Mouse (Mus musculus) intestine, embryonic 15.5 days (tissue): ENCODE measurements around the gene Ndufa7. TPM values are rescaled to one million over a fixed set of nuclear protein-coding genes. Genes with fewer than 3 reads are reported as not detected.
"Not testable (repeated sequence)": the region's sequence is repeated elsewhere in the genome, so short reads cannot be mapped to it uniquely, and the experiment has no call there.

ENCODE experiments used
- ATAC-seq: fragments of 200-750 bp; cut with Nextera tagmentation; 2 replicates; pipeline ENCODE4 v1.8.0; 2017; ENCODE audit warnings: moderate TSS enrichment, moderate library complexity
- H3K27ac ChIP-seq: fragments of 300-500 bp; sonication (generic); 2 replicates; pipeline ENCODE4 v1.5.1; 2015; ENCODE audit warnings: mild to moderate bottlenecking, inconsistent platforms
- H3K27me3 ChIP-seq: fragments of 300-500 bp; sonication (generic); replicated peaks from 2 replicates; pipeline ENCODE4 v1.6.1; 2015; ENCODE audit warnings: inconsistent platforms
- H3K36me3 ChIP-seq: fragments of 300-500 bp; sonication (generic); 2 replicates; pipeline ENCODE4 v1.6.1; 2015; ENCODE audit warnings: inconsistent platforms
- H3K4me1 ChIP-seq: fragments of 300-500 bp; sonication (generic); replicated peaks from 2 replicates; pipeline ENCODE4 v1.6.1; 2015; ENCODE audit warnings: inconsistent platforms
- H3K4me2 ChIP-seq: fragments of 300-500 bp; sonication (generic); replicated peaks from 2 replicates; pipeline ENCODE4 v1.6.1; 2015; ENCODE audit warnings: mild to moderate bottlenecking, inconsistent platforms
- H3K4me3 ChIP-seq: fragments of 300-500 bp; sonication (generic); replicated peaks from 2 replicates; pipeline ENCODE4 v1.5.1; 2015; ENCODE audit warnings: inconsistent platforms
- H3K9ac ChIP-seq: fragments of 300-500 bp; sonication (generic); 2 replicates; pipeline ENCODE4 v1.6.1; 2015; ENCODE audit warnings: inconsistent platforms
- H3K9me3 ChIP-seq: fragments of 300-500 bp; sonication (generic); 2 replicates; pipeline ENCODE4 v1.6.1; 2016; ENCODE audit warnings: inconsistent platforms
- WGBS: fragments of 180-500 bp; shearing (Covaris S2); methylation state at CpG from one replicate; pipeline ENCODE4 v1.1.7; 2015; 5-methylcytosine and 5-hydroxymethylcytosine counted together
- polyA plus RNA-seq: library from polyadenylated mRNA; unstranded; fragments of >200 nt; fragmentation: Nextera tagmentation; extraction: Ambion mirVana; gene quantifications from 2 replicates; pipeline ENCODE4 v1.2.1, GENCODE M21; 2015

Ndufa7 gene
- polyA plus RNA-seq, 1 experiment from 2014 or later = 492 TPM

GRCm38 (mm10) chr17:33842966-33843795, 18.8 kb downstream of the Ndufa7 start, which contains the start of gene Cd320:
Cd320 (plus strand) TSS chr17:33843091.
- 0 out of 2 replicates have a peak within 1 kb of the TSS, but pooled peaks have one; percentile 27 for H3K27ac ChIP-seq
- peak; percentile 96 for ATAC-seq
- WGBS = under 1% methylated on average over 45 of the region's 45 CpGs

GRCm38 (mm10) chr17:33844196-33844595, 19.8 kb downstream of the Ndufa7 start:
- Histone ChIP-seq H3K4me1 (peaks cover 5% of the 10 kb centered on the region; the same call in 1 of the 2 replicates), H3K27ac (no peak overlapping the region), H3K27me3 (no peaks in the 10 kb centered on the region), H3K36me3 (0 out of 2 replicates have a peak, but pooled peaks cover 3% of the 10 kb centered on the region), H3K9me3 (no peaks in the 10 kb centered on the region), H3K4me3 (no peak overlapping the region), H3K9ac (no peak overlapping the region), H3K4me2 (0 out of 2 replicates have a peak overlapping the region, but pooled peaks have one; percentile 89)
- no peak for ATAC-seq
- 64% methylated on average over 1 of the region's 1 CpGs for WGBS

More at GRCm38 (mm10) chr17:33842966-33843795, 18.8 kb downstream of the Ndufa7 start, which contains the start of gene Cd320:
- peaks cover 7% of the 10 kb centered on the region; the same call in 1 of the 2 replicates for H3K36me3 ChIP-seq
- peak within 1 kb of the TSS; percentile 89 for H3K4me2 ChIP-seq
- no peaks in the 10 kb centered on the region for H3K9me3 ChIP-seq
- peak within 1 kb of the TSS; percentile 78 for H3K4me3 ChIP-seq
- no peaks in the 10 kb centered on the region for H3K27me3 ChIP-seq
- peak within 1 kb of the TSS; percentile 67 for H3K9ac ChIP-seq
- peaks cover 5% of the 10 kb centered on the region; the same call in 1 of the 2 replicates for H3K4me1 ChIP-seq

GRCm38 (mm10) chr17:33848139-33848538, 23.8 kb downstream of the Ndufa7 start:
- no peaks in the 10 kb centered on the region for H3K9me3 ChIP-seq
- H3K4me2 ChIP-seq = no peak overlapping the region
- H3K9ac ChIP-seq = no peak overlapping the region
- no peaks in the 10 kb centered on the region for H3K27me3 ChIP-seq
- WGBS = 88% methylated on average over 8 of the region's 8 CpGs
- no peak overlapping the region for H3K4me3 ChIP-seq
- no peak for ATAC-seq
- no peak overlapping the region for H3K27ac ChIP-seq
- 0 out of 2 replicates have a peak, but pooled peaks cover 3% of the 10 kb centered on the region for H3K36me3 ChIP-seq
- H3K4me1 ChIP-seq = peaks cover 5% of the 10 kb centered on the region; the same call in 1 of the 2 replicates

GRCm38 (mm10) chr17:33851331-33851730, 27.0 kb downstream of the Ndufa7 start:
- ATAC-seq = no peak
- H3K9me3 ChIP-seq = no peaks in the 10 kb centered on the region
- no peak overlapping the region for H3K9ac ChIP-seq
- no peak overlapping the region for H3K27ac ChIP-seq
- H3K36me3 ChIP-seq = 0 out of 2 replicates have a peak, but pooled peaks cover 3% of the 10 kb centered on the region
- WGBS = 25% methylated on average over 1 of the region's 1 CpGs
- H3K4me2 ChIP-seq = no peak overlapping the region
- H3K4me1 ChIP-seq = no peaks in the 10 kb centered on the region
- H3K4me3 ChIP-seq = no peak overlapping the region
- H3K27me3 ChIP-seq = no peaks in the 10 kb centered on the region

- Histone ChIP-seq H3K9ac (no peak overlapping the region), H3K4me1 (no peaks in the 10 kb centered on the region), H3K36me3 (no peaks in the 10 kb centered on the region), H3K27me3 (no peaks in the 10 kb centered on the region), H3K27ac (no peak overlapping the region), H3K4me2 (no peak overlapping the region), H3K9me3 (no peaks in the 10 kb centered on the region; the same call in 1 of the 2 replicates), H3K4me3 (no peak overlapping the region)
- no peak for ATAC-seq
- 85% methylated on average over 4 of the region's 4 CpGs for WGBS
Measured at GRCm38 (mm10) chr17:33857816-33858215, 33.4 kb downstream of the Ndufa7 start.

GRCm38 (mm10) chr17:33865330-33866030, 41.1 kb downstream of the Ndufa7 start:
- no peak for ATAC-seq
- no peaks in the 10 kb centered on the region for H3K27me3 ChIP-seq
- no peak overlapping the region for H3K4me2 ChIP-seq
- H3K9me3 ChIP-seq = no peaks in the 10 kb centered on the region
- 45% methylated on average over 9 of the region's 9 CpGs for WGBS
- no peak overlapping the region for H3K27ac ChIP-seq
- no peak overlapping the region for H3K9ac ChIP-seq
- no peaks in the 10 kb centered on the region for H3K36me3 ChIP-seq
- H3K4me3 ChIP-seq = no peak overlapping the region
- H3K4me1 ChIP-seq = no peaks in the 10 kb centered on the region

GRCm38 (mm10) chr17:33873537-33873936, 49.2 kb downstream of the Ndufa7 start, which contains the start of gene Gm7029:
Gm7029 (plus strand) TSS chr17:33873837.
- H3K4me1 ChIP-seq, H3K9me3 ChIP-seq, H3K27me3 ChIP-seq, H3K4me3 ChIP-seq, ATAC-seq, H3K36me3 ChIP-seq, H3K9ac ChIP-seq, H3K4me2 ChIP-seq, H3K27ac ChIP-seq: not testable (repeated sequence)
- WGBS = 87% methylated on average over 3 of the region's 12 CpGs

- ATAC-seq = no peak
- 0 out of 2 replicates have a peak, but pooled peaks cover 3% of the 10 kb centered on the region for H3K36me3 ChIP-seq
- H3K27ac ChIP-seq = no peak overlapping the region
- no peaks in the 10 kb centered on the region for H3K9me3 ChIP-seq
- WGBS = 84% methylated on average over 11 of the region's 11 CpGs
- H3K4me1 ChIP-seq = no peaks in the 10 kb centered on the region
- H3K27me3 ChIP-seq = no peaks in the 10 kb centered on the region
- H3K4me2 ChIP-seq = no peak overlapping the region
- H3K4me3 ChIP-seq = no peak overlapping the region
- H3K9ac ChIP-seq = no peak overlapping the region
Measured at GRCm38 (mm10) chr17:33874411-33874810, 50.0 kb downstream of the Ndufa7 start.

- not testable (repeated sequence) for H3K4me3 ChIP-seq, H3K4me1 ChIP-seq, H3K27ac ChIP-seq, H3K27me3 ChIP-seq, H3K36me3 ChIP-seq, H3K9ac ChIP-seq, H3K9me3 ChIP-seq, ATAC-seq, H3K4me2 ChIP-seq
- 78% methylated on average over 5 of the region's 5 CpGs for WGBS
Measured at GRCm38 (mm10) chr17:33875797-33876196, 51.4 kb downstream of the Ndufa7 start.

- H3K27ac ChIP-seq, H3K4me1 ChIP-seq, H3K27me3 ChIP-seq, H3K4me3 ChIP-seq, H3K9ac ChIP-seq, ATAC-seq, H3K4me2 ChIP-seq, H3K9me3 ChIP-seq: not testable (repeated sequence)
- H3K36me3 ChIP-seq = peaks cover 18% of the 10 kb centered on the region
- 95% methylated on average over 10 of the region's 11 CpGs for WGBS
Measured at GRCm38 (mm10) chr17:33884320-33884719, 59.9 kb downstream of the Ndufa7 start.

GRCm38 (mm10) chr17:33887802-33888201, 63.4 kb downstream of the Ndufa7 start:
- H3K4me3 ChIP-seq, H3K4me2 ChIP-seq, ATAC-seq, H3K9me3 ChIP-seq, H3K36me3 ChIP-seq, H3K9ac ChIP-seq, H3K27me3 ChIP-seq, H3K27ac ChIP-seq, H3K4me1 ChIP-seq: not testable (repeated sequence)
- WGBS = 30% methylated on average over 2 of the region's 2 CpGs
